Mouse (Mus musculus): ENCODE measurements around the gene L1td1.
"Not testable (repeated sequence)": the region's sequence is repeated elsewhere in the genome, so short reads cannot be mapped to it uniquely, and the experiment has no call there.

Gene L1td1

DNA sequence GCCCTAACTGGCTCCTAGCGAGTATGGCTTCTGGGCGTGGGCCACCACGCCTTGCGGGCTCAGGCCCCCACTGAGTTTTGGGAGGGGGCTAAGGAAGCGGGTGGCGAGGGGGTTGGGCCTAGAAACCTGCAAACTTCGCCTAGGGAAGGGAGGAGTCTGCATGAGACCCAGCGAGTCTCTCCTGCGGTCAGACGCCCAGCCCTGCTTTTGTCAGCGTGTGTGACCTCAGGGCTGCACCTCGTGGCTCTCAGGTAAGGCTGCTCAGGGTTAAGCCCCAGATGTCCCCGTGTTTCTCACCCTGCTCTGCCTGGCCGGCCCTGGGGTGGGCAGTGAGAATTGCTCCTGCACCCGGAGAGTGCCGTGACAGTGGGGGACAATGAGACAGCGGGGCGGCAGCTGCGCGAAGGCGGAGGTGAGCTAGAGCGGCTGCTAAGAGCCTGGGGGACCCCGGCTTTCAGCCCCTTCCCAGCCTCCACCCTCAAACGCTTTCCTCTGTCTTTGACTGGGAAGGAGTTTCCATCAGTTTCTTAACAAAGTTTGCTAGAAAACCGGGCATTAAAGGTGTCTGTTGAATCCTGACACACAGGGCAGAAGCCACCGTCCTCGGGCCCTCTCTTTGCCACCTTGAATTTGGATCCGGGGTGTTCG lies at the start of gene L1td1:
L1td1 (plus strand) TSS at position 145 of the 648 bp plus-strand sequence.
- no peak for DNase-seq (ENCODE audit: low spot score)

DNA sequence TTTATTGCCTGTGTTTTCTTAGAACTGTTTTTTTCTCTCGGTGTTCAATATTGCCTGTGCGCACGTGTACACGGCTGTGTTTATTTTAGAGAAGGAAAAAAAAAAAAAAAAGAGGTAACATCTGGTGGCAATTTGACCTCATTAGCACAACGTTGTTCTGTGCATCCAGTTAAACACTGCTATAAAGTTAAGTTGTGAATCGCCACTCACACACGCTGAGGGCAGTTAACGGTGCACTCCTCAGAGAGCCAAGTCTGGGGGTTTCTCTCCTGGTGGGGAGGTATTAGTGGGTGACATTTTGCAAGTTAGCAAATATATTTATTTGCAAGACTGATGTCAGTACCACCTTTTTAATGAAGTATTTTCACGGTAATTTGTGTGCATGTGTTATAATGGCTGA lies 49.0 kb upstream of the L1td1 start:
- no peak for DNase-seq (ENCODE audit: low spot score)

DNA sequence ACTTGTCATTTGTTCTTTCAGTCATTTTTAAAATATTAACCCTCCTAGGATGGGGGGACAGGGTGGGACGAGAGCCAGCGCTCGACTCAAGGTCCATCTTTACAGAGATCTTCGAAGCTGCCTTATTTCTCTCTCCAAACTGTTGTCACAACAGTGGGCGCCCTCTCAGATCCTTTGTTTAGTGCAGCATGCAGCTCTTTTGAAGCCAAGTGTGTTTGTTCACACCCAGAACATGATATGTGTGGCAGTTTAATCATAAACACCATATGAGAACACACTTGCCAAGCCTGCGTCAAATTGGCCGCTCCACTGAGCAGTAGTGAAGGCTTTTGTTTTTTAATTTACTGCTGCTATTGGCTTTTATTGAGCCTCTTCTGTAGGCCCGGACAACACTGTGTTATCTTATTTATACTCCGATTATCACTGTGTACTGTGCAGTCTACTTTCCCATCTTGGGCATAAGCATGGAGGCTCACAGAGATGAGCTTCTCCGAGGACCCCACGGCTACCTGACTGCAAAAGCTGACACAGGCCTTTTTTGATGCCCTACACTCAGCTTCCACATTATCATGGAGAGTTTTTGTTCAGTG lies 39.8 kb upstream of the L1td1 start:
- no peak for DNase-seq (ENCODE audit: low spot score)

DNA sequence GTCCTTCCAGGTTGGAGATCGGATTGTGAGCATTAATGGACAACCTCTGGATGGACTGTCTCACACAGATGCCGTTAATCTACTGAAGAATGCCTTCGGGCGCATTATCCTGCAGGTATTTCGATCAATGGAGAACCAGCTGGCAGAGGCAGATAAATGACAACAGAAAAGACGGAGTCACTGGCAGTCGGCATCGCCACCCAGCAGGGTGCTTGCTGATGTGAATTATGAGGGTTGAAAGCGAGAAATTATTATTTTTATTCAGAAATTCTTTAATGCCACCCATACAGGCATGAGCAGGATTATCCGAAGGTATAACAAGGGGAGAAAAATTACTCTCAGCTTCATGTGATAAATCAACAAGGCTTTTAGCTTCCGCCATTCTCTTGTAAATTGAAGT lies 38.4 kb upstream of the L1td1 start:
- no peak for DNase-seq (ENCODE audit: low spot score)

DNA sequence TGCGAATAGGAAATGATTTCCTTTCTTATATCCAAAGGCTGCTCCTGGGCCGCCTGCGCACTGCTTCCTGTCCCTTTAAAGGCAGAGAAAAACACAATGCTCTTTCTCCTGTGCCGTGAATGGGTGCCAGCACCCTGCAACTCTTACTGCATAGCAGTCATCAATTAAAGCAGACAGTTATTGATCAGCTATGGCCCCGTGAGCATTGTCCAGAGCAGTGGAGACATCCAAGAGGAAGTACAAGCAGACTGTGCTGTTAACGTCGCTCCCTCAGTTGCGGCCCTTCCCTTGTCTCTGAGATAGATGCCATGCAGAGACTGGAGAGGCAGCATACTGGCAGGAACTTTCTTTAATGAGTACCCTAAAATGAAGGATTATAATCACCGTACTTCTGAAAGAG lies 38.0 kb upstream of the L1td1 start:
- no peak for DNase-seq (ENCODE audit: low spot score)

DNA sequence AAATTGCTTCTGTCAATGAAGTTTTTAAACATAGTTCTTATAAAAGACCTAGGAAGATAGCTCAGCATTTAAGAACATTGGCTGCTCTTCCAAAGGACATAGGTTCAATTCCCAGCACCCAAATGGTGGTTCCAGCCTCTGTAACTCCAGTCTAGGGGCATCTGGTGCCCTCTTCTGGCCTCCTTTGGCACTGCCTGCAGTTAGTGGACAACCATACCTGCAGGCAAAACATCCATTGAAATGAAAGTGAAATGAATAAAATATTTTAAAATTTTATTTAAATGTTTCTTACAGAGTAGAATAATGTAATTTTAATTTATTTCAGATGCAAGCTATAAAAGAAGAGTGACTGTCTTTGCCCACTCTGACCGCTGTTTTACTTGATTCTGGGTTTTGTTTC lies 36.5 kb upstream of the L1td1 start:
- no peak for DNase-seq (ENCODE audit: low spot score)

DNA sequence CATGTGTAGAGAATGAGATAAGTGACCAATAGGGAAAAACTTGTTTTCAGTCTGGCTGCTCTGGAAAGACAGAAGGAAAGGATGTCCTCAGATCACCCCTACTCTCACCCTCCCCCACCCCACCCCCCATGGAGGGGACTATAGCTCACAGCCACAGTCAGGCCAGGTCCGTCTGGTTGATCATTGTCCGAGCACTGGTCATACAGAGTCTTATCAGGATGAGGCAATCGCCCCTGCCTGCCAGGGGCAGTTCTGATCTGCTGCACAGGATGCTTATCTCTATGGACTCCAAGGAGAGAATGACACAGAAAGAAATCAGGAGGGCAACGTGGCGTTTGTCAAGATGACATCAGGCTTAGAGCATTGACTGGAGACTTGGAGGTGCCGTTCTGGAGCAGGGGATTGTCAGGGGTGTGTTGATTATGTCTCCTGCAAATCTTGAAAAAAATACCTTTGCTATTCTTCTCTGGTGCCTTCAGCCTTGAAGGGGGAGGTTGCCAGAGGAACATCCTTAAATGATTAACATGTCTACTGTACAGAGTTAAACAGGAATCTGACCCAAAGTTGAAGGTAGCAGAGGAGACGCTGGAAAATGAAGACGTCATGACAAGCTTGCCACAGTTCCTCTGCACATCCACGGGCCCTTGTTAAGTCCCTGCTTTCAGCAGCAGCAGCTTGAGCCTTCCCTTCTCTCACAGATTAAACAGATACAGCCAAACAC lies 32.9 kb upstream of the L1td1 start:
- DNase-seq (ENCODE audit: low spot score) = no peak

DNA sequence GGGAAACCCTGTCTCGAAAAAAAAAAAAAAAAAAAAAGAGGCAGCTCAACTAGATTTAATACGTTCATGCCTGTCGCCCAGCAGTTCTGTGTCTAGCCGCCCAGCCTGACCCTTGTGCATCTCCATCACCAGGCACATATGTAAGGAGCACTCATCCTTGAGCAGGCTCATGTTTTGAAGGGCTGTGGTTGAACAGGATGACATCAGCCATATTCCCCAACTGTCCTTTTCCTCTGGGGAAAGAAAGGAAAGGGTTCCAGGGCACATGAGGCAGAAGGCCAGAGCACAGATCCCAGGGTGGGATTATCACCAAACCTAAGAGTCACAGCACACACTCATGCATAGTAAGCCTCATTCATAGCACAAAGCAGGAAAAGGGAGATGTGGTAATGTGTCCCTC lies 28.6 kb upstream of the L1td1 start:
- no peak for DNase-seq (ENCODE audit: low spot score)

DNA sequence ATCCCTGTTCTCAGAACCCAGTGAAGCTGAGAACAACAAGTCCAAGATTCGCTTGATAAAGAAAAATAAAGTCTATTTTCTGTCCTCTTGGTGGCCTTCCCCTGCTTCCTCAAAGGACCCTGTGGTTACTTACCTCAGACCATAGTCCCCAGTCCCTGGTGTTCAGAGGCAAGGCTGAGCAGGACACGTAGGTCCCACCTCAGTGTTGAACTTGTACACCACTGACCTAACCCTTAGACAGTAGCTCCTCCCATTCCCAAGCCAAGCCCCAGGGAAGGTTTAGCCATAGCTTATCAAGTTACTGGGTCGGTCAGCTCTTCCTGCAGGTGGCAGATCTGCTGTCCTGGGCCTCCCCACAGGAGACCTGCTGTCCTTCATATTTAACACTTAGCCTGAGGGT lies 27.6 kb upstream of the L1td1 start:
- DNase-seq (ENCODE audit: low spot score) = no peak

DNA sequence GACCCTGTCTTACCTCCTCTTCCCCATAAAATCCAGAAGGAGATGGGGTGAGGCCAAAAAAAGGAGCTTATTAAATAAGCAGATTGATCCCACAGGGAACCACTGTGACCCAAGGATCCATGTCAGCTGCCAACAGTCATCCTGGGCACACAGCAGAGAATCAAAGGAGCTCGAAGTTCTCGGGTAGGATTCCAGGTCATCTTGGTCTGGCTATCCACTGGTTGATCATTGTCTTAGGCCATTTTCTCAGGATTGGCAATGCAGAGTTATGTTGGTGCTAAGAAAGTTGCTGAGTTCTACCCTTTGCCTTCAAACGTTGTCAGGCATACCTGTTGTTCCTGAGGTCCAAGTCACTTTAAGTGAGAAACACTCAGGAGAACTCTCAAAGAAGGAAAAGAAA lies 26.4 kb upstream of the L1td1 start:
- no peak for DNase-seq (ENCODE audit: low spot score)

DNA sequence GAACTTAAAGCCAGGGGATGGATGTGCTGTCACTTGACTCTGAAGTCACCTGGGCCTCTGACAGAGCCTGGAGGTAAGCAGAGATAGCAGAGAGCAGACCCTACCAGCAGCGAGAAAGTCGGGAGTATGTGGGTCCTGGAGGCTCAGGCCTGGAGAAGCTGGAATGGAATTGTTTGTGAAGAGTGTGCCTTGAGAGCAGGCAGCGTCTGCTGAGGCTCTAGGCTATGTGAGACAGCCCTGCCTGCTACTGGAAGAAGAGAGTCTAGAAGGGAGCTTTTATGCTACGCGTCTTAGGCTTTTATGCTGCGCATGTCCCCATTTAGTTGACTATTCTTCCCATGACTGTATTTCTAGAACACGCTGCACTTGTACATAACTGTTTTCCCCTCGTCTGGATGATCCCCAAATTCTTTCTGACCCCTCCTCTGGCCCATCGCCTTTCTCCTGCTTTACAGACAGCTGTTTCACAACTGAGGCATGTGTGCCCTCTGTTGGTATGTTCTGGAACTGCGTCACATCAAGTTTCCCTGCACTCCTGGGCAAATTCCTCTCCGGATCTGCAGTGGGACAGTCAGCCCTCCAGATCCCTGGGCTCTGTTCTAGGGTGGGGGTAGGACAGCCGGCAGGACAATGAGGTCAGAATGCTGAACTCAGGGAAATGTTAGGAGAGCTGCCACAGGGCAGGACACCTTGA lies 24.2 kb upstream of the L1td1 start:
- peak; percentile 63 for DNase-seq (ENCODE audit: low spot score)

DNA sequence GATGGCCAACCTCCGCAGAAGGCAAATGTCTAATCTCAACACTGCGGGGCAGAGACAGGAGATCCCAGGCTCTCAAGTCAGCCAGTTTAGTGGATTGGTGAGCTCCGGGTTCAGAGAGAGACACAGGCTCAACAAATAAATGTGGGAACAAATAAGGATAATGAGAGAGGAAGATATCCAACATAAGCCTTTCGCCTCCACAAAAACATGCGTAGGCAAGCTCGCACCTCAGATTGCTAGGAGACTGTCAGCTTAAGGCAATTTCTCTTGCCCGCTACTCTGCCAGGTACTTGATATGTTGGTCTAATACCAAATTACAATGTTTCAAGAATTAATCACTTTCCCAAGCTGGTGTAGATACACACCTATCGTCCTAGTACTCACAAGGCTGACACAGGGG lies 15.6 kb upstream of the L1td1 start:
- no peak for DNase-seq (ENCODE audit: low spot score)

DNA sequence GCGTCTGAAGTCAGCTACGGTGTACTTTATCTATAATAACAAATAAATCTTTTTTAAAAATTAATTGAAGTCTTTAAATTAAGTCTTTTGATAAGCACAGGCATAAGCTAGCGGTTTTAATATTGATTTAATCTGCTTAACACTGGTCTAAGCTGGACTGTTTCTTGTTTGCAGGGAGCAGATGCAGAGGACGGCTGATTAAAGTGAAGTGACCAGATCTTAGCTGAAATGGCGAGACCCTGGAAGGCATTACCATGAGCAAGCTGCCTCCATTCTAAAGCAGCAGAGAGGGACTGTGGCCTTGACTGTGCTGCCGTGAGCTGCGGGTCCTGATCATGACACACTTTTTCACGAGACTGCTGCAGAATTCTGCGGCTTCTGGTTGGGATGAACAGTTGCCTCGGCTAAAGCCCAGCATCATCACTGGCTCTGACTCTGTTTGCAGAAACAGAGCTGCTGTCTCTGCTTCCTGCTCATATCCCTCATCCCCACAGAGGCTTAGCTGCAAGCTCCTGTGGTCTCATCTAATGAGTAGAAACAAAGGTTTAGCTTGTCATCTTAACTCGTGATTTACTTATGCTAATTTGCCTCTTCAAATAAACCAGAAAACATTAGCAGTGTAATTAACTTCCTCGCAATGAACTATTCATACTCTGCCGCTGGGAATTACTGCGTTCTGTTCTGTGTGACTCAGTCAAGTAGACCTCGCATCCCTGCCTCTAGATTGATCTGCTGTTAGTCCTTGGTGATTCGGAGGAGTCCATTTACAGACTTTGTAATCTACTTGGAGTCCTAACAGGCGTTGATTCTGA lies 8.6 kb upstream of the L1td1 start:
- no peak for DNase-seq (ENCODE audit: low spot score)

DNA sequence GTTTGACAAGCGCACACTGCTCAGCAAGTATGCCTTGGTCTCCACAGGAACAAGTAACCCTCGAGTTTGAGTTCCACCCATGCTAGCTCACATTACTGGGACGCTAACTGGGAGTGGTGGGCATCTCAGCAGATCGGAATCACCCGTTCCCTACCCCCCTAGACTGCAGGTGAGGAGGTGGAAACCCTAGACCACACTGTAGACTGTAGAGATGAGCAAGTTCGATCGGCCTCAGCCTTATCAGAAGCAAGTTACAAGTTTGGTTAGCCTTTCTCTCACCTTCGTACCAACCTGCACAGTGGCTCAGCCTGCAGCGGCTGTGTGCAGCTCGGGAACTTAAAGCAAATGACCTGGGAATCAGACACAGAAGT lies 8.0 kb upstream of the L1td1 start:
- DNase-seq (ENCODE audit: low spot score) = no peak

DNA sequence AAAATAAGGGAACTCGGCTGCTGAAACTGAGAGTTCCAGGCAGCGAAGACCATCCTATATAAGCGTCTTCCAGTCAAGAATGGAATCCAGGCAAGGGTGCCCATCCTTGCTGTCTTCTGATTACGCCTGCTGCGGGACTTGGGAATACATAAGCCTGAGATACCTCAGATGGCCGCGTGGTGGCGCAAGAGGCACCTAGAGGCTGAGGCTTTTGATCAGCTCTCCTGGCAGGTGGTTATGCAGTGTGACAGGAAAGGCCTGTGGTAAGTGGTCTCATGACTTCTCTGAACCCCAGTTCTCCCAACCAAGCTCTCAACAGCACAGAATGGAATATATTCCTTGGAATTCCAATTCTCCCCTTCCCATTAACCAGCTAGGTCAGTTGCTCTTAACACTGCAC lies 4.1 kb upstream of the L1td1 start:
- peak; percentile 15 for DNase-seq (ENCODE audit: low spot score)

DNA sequence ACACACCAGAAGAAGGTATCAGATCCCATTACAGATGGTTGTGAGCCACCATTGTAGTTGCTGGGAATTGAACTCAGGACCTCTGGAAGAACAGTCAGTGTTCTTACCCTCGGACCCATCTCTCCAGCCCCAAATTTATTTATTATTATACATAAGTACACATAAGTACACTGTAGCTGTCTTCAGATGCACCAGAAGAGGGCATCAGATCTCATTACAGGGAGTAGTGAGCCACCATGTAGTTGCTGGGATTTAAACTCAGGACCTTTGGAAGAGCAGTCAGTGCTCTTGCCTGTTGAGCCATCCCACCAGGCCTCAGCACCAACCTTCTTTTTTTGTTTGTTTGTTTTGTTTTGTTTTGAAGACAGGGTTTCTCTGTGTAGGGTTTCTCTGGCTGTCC lies 1.9 kb upstream of the L1td1 start:
- not testable (repeated sequence) for DNase-seq (ENCODE audit: low spot score)

DNA sequence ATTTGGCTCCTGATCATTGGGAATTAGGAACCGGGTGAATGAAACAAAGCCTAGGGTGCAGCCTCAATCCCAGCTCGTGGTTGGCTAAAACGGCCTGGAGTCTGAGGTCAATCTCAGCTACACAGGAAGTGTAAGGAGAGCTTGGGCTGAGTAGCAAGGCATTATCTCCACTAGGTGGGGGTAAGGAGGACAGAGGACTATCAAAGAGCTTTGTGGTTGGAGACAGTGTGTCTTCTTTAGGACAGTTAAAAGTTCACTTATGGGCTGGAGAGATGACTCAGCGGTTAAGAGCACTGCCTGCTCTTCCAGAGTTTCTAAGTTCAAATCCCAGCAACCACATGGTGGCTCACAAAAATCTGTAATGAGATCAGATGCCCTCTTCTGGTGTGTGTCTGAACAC lies 1.1 kb upstream of the L1td1 start:
- DNase-seq (ENCODE audit: low spot score) = no peak

DNA sequence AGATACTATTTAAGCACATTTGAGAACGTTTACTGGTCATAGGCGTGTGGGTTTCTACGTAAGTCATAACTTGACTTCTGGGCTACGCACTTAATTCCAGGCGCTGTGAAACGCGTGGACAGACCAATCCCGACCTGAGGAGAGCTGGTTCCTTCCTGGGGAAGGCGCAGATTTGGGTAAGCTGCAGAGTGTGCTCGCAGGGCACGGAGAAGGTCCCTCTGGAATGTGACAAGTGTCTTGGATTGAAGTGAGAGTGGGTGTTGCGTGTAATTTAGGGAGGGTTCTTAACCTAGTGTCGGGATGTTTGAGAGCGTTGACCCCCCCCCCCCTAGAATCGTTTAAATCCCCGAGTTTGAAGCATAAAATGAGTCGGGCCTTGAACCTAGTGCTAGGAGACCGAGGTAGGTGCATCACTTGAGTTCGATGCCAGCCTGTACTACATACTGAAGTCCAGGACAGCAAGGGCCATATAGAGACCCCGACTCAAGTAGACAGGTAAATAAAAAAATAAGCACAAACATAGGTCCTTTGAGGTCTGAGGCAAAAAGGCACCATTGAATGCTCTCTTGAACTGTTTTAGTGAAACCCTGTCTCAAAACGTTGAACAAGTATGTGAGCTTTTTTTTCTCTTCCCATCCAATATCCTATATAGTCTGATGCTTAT lies 893 bp downstream of the L1td1 start:
- no peak for DNase-seq (ENCODE audit: low spot score)

DNA sequence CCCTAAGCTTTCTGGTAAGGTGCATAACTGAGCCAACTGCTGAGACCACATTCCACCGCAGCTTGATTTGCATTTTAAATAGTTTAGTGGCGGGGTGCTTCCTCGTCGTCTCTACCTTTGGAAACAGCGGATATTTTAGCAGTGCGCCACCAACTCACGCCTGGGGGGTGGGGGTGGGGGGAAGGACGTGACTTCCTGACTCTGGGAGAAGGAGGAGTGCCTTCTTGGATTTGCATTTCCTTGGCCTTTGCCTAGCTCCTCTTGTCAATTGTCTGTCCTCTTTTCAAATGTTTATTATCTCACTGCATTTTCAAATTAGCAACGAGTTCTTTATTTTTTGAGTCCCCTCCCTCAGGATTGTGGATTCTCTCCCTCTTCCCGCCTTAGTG lies 1.4 kb downstream of the L1td1 start:
- DNase-seq (ENCODE audit: low spot score) = no peak

DNA sequence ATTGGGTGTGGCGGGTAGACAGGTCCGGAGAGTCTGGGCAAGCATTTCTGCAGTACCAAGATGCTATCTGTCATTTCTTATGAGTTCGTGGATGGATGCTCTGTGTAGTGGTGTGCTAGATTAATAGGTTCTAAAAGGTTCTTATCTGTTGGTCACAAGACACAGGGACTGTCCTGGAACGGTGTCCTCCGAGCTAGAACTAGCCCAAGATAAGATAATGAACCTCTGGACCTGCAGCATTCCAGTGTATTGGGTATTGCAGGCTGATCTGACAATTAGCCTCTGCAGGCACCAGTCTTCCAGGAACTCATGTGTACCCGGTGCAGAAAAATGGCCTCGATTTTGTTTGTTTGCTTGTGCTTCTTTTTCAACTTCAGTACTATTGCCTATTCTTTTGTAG lies 2.2 kb downstream of the L1td1 start:
- no peak for DNase-seq (ENCODE audit: low spot score)

DNA sequence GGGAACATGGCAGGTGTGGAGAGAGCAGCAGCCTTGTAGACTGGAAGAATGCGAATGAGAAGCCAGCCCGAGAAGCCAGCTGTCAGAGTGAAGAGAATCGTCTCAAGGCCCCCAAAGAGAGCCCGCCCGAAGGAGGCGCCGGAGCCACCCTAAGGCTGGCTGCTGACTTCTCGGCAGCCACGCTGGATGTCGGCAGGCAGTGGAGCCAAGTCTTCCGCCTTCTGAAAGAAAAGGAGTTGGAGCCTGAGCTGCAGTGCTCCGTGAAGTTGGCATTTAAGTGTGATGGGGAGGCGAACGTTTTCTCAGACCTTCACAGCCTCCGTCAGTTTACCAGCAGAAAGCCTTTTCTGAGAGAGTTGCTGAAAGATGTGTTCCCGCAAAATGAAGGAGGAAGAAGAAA lies 7.1 kb downstream of the L1td1 start:
- no peak for DNase-seq (ENCODE audit: low spot score)

DNA sequence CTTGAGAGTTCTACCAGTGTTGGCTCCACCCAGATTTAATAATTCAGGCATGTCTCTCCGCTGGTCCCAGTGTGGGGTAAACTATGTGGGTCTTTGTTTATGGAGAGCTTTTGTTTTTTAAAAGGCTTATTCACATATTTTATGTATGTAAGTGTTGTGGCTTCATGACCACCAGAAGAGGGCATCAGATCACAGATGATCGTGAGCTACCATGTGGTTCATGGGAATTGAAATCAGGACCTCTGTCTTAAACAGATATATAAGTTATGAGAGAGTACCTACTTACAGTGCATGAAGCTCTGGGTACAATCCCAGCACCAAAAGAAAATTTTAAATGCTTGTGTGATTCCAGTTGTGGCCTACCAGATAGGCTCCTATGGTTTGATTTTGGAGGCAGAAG lies 13.2 kb downstream of the L1td1 start:
- no peak for DNase-seq (ENCODE audit: low spot score)
